Mouse (Mus musculus): Measurements from ENCODE around the gene Thumpd2. TPM values are rescaled to one million over a fixed set of nuclear protein-coding genes. Genes with fewer than 3 reads are reported as not detected.

Gene Thumpd2
- polyA plus RNA-seq, 1 experiment = 5.6 TPM

GRCm38 (mm10) chr17:80980096-80980495, 84.8 kb downstream of the Thumpd2 start:
- no peak for DNase-seq (ENCODE audit: extremely low spot score in 1 of 2, low spot score in 1 of 2)

GRCm38 (mm10) chr17:80977245-80977644, 87.6 kb downstream of the Thumpd2 start:
- DNase-seq (ENCODE audit: extremely low spot score in 1 of 2, low spot score in 1 of 2) = no peak

Other genes starting within 250 kb of the Thumpd2 start
- 46.6 and 51.3 TPM in 2 replicates for gene Tmem178, start 120.5 kb downstream of the Thumpd2 start, polyA plus RNA-seq (2012; rRNA removed)